Mouse (Mus musculus) C2C12 (cell line): Measurements from ENCODE around the gene Rcvrn. TPM values are rescaled to one million over a fixed set of nuclear protein-coding genes. Genes with fewer than 3 reads are reported as not detected.

Source experiments
- H3K27me3 ChIP-seq: one replicate; pipeline ENCODE4 v1.6.1; 2011; ENCODE audit not compliant: control insufficient read depth, insufficient read depth, insufficient read length
- H3K36me3 ChIP-seq: one replicate; pipeline ENCODE4 v1.6.1; 2011; ENCODE audit not compliant: control insufficient read depth, insufficient read depth
- H3K4me3 ChIP-seq: one replicate; pipeline ENCODE4 v1.5.1; 2011; ENCODE audit warnings: mild to moderate bottlenecking, control low read depth; ENCODE audit not compliant: poor library complexity, insufficient read depth, severe bottlenecking
- H3K79me2 ChIP-seq: one replicate; pipeline ENCODE4 v1.6.1; 2011; ENCODE audit not compliant: control insufficient read depth, insufficient read depth
- H3K79me3 ChIP-seq: one replicate; pipeline ENCODE4 v1.6.1; 2011; ENCODE audit warnings: low read depth, control low read depth
- H3ac ChIP-seq: one replicate; pipeline ENCODE3; 2011; ENCODE audit warnings: low read depth; ENCODE audit not compliant: control insufficient read depth, insufficient read length
- CEBPB ChIP-seq: IDR thresholded peaks from one replicate; pipeline ENCODE4 v1.6.1; 2011; ENCODE audit warnings: low read depth, mild to moderate bottlenecking, control low read depth, moderate library complexity
- CTCF ChIP-seq: IDR thresholded peaks from one replicate; pipeline ENCODE4 v1.5.1; 2011; ENCODE audit not compliant: control insufficient read depth, insufficient read depth, insufficient read length
- FOSL1 ChIP-seq: IDR thresholded peaks from one replicate; pipeline ENCODE4 v1.8.0; 2011; ENCODE audit warnings: mild to moderate bottlenecking, low read length; ENCODE audit not compliant: poor library complexity, insufficient read depth, severe bottlenecking
- MAX ChIP-seq: IDR thresholded peaks from one replicate; pipeline ENCODE4 v1.6.1; 2011; ENCODE audit warnings: mild to moderate bottlenecking, control low read depth
- MYOD1 ChIP-seq: IDR thresholded peaks from one replicate; pipeline ENCODE4 v1.6.1; 2011; ENCODE audit warnings: low read depth; ENCODE audit not compliant: control insufficient read depth, insufficient read length
- MYOG ChIP-seq: IDR thresholded peaks from one replicate; pipeline ENCODE4 v1.6.1; 2011; ENCODE audit not compliant: control insufficient read depth, insufficient read length; ENCODE audit errors: extremely low read depth
- USF1 ChIP-seq: IDR thresholded peaks from one replicate; pipeline ENCODE4 v1.6.1; 2011; ENCODE audit warnings: low read depth, mild to moderate bottlenecking, control low read depth, moderate library complexity
- polyA plus RNA-seq: library from polyadenylated mRNA; unstranded; fragments of >200 nt; fragmentation: generic; extraction: Trizol; gene quantifications from one replicate; pipeline ENCODE4 v1.2.1, GENCODE M21; 2012; ENCODE audit warnings: missing spikeins

Gene Rcvrn
- polyA plus RNA-seq, 1 experiment: not detected

DNA sequence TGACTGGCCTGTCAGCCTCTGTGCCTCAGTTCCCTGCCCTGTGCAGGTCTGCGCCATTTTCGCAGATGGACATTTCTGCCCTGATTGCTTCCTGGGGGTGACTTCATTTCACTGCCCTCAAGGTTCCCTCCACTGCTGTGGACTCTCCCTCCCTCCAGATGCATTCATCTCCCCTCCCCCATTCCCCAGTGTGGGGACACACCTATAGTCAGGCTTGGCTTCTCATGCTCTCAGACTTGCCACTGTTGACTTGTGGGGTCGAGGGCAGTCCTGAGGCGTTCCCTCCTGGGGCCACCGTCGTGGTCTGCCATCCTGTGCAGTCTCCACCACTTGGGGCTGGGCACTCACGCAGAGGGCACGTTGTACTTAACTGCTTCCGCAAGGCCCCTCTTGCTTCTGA lies 38.3 kb upstream of the Rcvrn start:
- Histone ChIP-seq H3ac (no peak overlapping the region), H3K36me3 (no peaks in the 10 kb centered on the region), H3K79me2 (no peaks in the 10 kb centered on the region), H3K27me3 (peaks cover 3% of the 10 kb centered on the region), H3K4me3 (no peak overlapping the region), H3K79me3 (no peaks in the 10 kb centered on the region)
- TF ChIP-seq FOSL1 (no peak), MYOG (no peak), CTCF (no peak), USF1 (no peak), MAX (no peak), CEBPB (no peak), MYOD1 (no peak)

DNA sequence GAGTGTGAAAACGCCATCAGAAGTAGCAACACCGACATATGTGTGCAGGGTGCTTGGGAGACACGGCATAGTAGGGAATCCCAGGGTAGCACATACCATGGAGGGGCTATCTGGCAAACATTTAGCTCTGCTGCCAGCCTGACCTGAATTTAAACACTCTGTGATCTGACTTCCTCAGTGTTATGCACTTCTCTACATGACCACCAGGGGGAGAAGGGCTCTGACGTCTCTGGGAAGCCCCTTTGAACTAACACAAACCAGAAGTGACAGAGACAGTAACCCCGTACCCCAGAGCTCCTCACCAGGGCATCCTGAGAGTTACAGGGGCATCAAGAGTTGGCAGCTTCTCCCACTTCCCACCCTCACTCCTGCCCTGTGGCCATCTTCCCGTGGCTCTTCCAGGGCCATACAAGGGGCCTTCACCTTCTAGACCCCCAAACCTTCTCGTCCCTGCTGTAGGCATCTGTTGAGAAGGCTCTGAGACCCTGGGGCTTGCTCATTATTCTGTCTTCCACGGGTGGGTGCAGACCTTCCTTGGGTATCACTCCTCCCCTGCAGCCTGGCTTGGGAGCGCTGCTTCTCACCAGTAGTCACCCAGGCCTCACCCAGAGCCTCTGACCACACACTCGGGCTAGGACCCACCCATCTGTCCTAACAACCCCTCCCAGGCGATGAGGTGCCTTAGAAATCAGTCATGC lies 37.3 kb upstream of the Rcvrn start:
- H3K36me3 ChIP-seq: no peaks in the 10 kb centered on the region
- H3K79me2 ChIP-seq: no peaks in the 10 kb centered on the region
- H3K27me3 ChIP-seq: peaks cover 2% of the 10 kb centered on the region
- no peak overlapping the region for H3K4me3 ChIP-seq
- TF ChIP-seq USF1: no peak
- no peak for TF ChIP-seq FOSL1
- no peak for TF ChIP-seq MYOD1
- TF ChIP-seq CEBPB: no peak
- TF ChIP-seq MYOG: no peak
- no peak for TF ChIP-seq MAX
- no peak for TF ChIP-seq CTCF
- H3K79me3 ChIP-seq: no peaks in the 10 kb centered on the region
- H3ac ChIP-seq: no peak overlapping the region

DNA sequence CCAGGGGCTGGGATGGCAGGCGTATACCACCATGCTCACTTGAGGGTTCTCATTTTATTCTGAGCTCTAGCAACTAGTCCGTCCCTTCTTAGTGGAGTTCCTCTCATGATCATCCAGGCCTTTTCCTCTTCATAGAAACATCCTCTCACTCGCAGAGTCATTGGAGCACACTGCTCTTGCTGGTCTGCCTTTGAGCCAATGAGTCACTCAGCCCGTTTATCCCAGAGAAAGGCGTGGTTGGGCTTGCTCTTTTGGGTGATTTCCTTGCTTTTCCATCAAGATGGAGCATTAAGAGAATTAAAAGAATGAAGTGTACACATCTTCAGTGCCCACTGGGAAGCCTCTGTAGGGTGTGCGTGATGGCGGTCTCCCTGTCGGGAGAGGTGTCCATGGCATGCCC lies 33.7 kb upstream of the Rcvrn start:
- Histone ChIP-seq H3K4me3 (no peak overlapping the region), H3K36me3 (no peaks in the 10 kb centered on the region), H3K79me3 (no peaks in the 10 kb centered on the region), H3K79me2 (no peaks in the 10 kb centered on the region), H3ac (no peak overlapping the region), H3K27me3 (peaks cover 3% of the 10 kb centered on the region)
- TF ChIP-seq MYOG (no peak), FOSL1 (no peak), USF1 (no peak), MAX (no peak), CTCF (no peak), CEBPB (no peak), MYOD1 (no peak)

DNA sequence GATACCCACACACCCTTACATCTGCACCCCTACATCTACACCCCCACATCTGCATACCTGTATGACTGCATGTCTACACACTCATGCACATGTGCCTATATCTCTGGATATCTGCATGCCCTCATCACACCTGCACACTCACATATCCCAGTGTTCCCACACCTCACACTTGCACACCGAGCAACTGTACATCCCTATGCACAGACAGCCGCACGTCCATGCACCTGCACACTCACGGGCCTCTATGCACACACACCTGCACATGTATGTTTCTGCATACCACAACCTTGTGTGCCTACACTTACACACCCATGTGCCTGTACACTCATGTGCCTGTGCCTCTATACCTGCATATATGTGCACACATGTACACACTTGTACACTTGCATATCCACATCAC lies 31.7 kb upstream of the Rcvrn start:
- H3K27me3 ChIP-seq: peaks cover 3% of the 10 kb centered on the region
- no peaks in the 10 kb centered on the region for H3K79me2 ChIP-seq
- TF ChIP-seq MYOD1: no peak
- no peak for TF ChIP-seq CEBPB
- no peak for TF ChIP-seq MAX
- no peak for TF ChIP-seq MYOG
- TF ChIP-seq FOSL1: no peak
- no peak for TF ChIP-seq USF1
- TF ChIP-seq CTCF: no peak
- H3ac ChIP-seq: no peak overlapping the region
- no peak overlapping the region for H3K4me3 ChIP-seq
- H3K79me3 ChIP-seq: no peaks in the 10 kb centered on the region
- no peaks in the 10 kb centered on the region for H3K36me3 ChIP-seq

DNA sequence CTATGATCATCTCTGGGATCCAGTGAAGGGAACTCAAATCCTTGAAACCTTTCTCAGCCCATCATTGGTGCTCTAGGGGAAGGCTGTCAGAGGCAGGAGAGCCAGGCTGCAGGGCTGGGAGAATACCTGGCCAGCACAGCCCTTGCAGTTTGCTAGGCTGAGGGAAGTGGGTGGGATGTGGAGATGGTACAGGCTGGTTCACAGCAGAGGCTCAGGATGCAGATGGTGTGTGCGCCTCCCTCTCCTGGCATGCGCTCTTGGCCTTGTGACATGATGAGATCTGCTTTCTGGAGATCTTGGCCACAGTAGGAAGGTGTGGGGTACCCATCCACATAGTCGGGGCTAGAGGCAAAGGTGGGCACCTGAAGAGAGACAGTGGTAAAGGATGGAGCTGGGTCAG lies 30.9 kb upstream of the Rcvrn start:
- no peaks in the 10 kb centered on the region for H3K79me2 ChIP-seq
- H3K4me3 ChIP-seq: no peak overlapping the region
- peaks cover 3% of the 10 kb centered on the region for H3K27me3 ChIP-seq
- TF ChIP-seq CEBPB (no peak), FOSL1 (no peak), MYOG (no peak), MYOD1 (no peak), MAX (no peak), CTCF (no peak), USF1 (no peak)
- H3ac ChIP-seq: no peak overlapping the region
- no peaks in the 10 kb centered on the region for H3K79me3 ChIP-seq
- no peaks in the 10 kb centered on the region for H3K36me3 ChIP-seq

DNA sequence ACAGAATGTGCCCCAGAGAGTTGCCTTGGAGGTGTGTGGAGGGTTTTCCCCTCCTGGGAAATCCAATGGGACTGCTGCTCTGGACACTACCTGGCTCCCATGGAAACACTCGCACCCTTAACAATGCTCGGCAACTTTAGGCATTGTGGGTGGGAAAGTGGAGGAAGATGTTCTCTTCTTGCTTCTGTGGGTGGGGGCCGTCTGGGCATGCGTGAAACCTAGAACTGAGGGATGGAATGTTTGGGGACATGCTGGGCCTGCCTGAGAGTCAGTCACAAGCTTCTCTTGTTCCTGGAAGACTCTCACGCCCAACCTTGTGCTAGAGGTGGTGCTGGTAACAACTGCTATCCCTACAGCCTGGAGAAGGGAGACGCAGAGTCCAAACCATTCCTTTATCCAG lies 30.2 kb upstream of the Rcvrn start:
- Histone ChIP-seq H3K4me3 (no peak overlapping the region), H3ac (no peak overlapping the region), H3K79me2 (no peaks in the 10 kb centered on the region), H3K36me3 (no peaks in the 10 kb centered on the region), H3K27me3 (peaks cover 3% of the 10 kb centered on the region), H3K79me3 (no peaks in the 10 kb centered on the region)
- TF ChIP-seq USF1: no peak
- no peak for TF ChIP-seq CEBPB
- no peak for TF ChIP-seq MYOG
- TF ChIP-seq MAX: no peak
- TF ChIP-seq FOSL1: no peak
- TF ChIP-seq CTCF: no peak
- no peak for TF ChIP-seq MYOD1
